Mouse (Mus musculus) stomach, postnatal 0 days (tissue): Measurements from ENCODE around the gene Sez6l.

Source experiments
- CTCF ChIP-seq: IDR thresholded peaks from 2 replicates; pipeline ENCODE4 v1.5.1; 2016; ENCODE audit warnings: antibody characterized with exemption, low read depth, mild to moderate bottlenecking, moderate library complexity
- EP300 ChIP-seq: optimal IDR thresholded peaks from 2 replicates; pipeline ENCODE3; 2016; ENCODE audit warnings: antibody characterized with exemption

DNA sequence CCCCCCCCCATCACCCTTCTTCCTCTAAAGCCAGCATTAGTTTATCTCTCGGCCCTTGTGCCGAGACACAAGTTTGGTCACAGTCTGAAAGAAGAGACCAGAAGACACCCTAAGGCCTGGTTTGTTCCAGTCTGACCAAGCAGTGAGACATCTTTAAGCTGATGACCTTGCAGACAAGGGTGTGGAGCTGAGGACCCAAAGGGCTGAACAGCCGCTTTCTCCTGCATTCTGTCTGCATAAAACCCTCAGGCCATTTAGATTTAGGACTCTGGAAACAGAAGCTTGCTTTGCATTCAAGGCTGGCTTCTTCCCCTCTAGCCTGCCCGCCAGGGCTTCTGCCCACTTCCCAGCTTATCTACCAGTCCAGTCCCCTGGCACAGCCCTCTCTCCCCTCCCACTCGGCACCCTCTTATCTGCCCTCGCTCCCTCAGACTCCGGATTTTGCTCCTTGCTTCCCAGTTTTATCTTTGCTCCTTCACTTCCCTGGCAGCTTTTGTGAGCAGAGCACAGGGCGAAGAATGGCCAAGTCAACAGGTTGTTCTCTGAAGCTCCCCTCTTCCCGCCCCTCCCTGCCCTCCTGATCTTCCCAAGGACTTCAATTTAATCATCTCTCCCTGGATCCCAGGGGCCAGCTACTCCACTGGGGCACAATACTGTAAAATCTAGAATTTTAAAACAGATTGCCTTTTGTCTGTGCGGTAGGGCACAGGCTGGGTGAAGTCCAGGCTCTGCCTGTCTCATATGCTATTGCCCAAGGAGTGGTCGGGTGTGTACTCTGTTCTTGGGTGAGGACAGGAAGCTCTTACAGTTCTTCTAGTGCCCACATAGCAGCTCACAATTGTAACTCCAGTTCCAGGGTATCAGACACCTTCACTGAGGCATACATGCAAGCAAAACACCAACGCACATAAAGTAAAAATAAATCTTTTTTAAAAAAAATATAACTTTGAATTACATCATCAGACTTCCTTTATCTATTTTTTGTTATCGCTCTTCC lies 77.8 kb downstream of the Sez6l start:
- TF ChIP-seq CTCF (no peak), EP300 (no peak)
